Mouse (Mus musculus) heart, postnatal 0 days (tissue): Measurements from ENCODE around the gene Hjurp.

Experiments used
- CTCF ChIP-seq: IDR thresholded peaks from 2 replicates; pipeline ENCODE4 v1.5.1; 2016; ENCODE audit warnings: antibody characterized with exemption, control low read depth, low read depth
- EP300 ChIP-seq: IDR thresholded peaks from 2 replicates; pipeline ENCODE4 v1.6.1; 2016; ENCODE audit warnings: antibody characterized with exemption, low read depth

DNA sequence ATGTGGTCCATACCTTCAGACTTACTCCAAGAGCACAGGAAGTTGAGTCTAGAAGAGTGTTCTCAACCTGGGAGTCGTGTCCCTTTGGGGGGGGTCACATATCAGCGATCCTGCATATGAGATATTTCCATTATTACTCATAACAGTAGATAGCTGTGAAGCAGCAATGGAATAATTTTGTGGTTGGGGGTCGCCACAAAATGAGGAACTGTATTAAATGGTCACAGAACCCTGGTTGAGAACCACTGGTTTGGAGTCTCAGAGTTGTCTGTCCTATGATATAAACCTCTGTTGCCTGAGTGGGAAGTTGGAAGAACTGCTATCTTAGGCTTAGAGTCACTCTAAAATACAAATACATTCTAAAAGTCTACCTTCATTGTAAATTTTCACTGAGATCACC is 32.5 kb upstream of the Hjurp start:
- no peak for TF ChIP-seq EP300
- TF ChIP-seq CTCF, result no peak
